Mouse (Mus musculus) midbrain, embryonic 13.5 days (tissue): Measurements from ENCODE around the gene Myom3. TPM values are rescaled to one million over a fixed set of nuclear protein-coding genes. Genes with fewer than 3 reads are reported as not detected.

Experiments
- ATAC-seq: fragments of 200-750 bp; cut with Nextera tagmentation; 2 replicates; pipeline ENCODE4 v1.8.0; 2017; ENCODE audit warnings: mild to moderate bottlenecking, moderate TSS enrichment, moderate library complexity
- H3K27ac ChIP-seq: fragments of 300-500 bp; sonication (generic); 2 replicates; pipeline ENCODE4 v1.5.1; 2015; ENCODE audit warnings: inconsistent platforms, mild to moderate bottlenecking, moderate library complexity
- H3K27me3 ChIP-seq: fragments of 300-500 bp; sonication (generic); 2 replicates; pipeline ENCODE4 v1.6.1; 2015; ENCODE audit warnings: mild to moderate bottlenecking, inconsistent platforms
- H3K36me3 ChIP-seq: fragments of 300-500 bp; sonication (generic); 2 replicates; pipeline ENCODE4 v1.6.1; 2015; ENCODE audit warnings: mild to moderate bottlenecking, inconsistent platforms
- H3K4me1 ChIP-seq: fragments of 300-500 bp; sonication (generic); replicated peaks from 2 replicates; pipeline ENCODE4 v1.6.1; 2015; ENCODE audit warnings: inconsistent platforms
- H3K4me2 ChIP-seq: fragments of 300-500 bp; sonication (generic); replicated peaks from 2 replicates; pipeline ENCODE4 v1.6.1; 2015; ENCODE audit warnings: moderate library complexity, mild to moderate bottlenecking, inconsistent platforms
- H3K4me3 ChIP-seq: fragments of 300-500 bp; sonication (generic); replicated peaks from 2 replicates; pipeline ENCODE4 v1.5.1; 2015; ENCODE audit warnings: mild to moderate bottlenecking, inconsistent platforms
- H3K9ac ChIP-seq: fragments of 300-500 bp; sonication (generic); replicated peaks from 2 replicates; pipeline ENCODE4 v1.6.1; 2015; ENCODE audit warnings: mild to moderate bottlenecking, inconsistent platforms
- H3K9me3 ChIP-seq: fragments of 300-500 bp; sonication (generic); 2 replicates; pipeline ENCODE4 v1.6.1; 2016; ENCODE audit warnings: mild to moderate bottlenecking, inconsistent platforms
- WGBS: fragments of 180-500 bp; shearing (Covaris S2); methylation state at CpG from one replicate; pipeline ENCODE4 v1.1.7; 2015; 5-methylcytosine and 5-hydroxymethylcytosine counted together
- polyA plus RNA-seq: library from polyadenylated mRNA; unstranded; fragments of >200 nt; fragmentation: Nextera tagmentation; extraction: Ambion mirVana; gene quantifications from 2 replicates; pipeline ENCODE4 v1.2.1, GENCODE M21; 2015

The Myom3 gene
- polyA plus RNA-seq, 1 experiment from 2014 or later: 0.15 TPM

DNA sequence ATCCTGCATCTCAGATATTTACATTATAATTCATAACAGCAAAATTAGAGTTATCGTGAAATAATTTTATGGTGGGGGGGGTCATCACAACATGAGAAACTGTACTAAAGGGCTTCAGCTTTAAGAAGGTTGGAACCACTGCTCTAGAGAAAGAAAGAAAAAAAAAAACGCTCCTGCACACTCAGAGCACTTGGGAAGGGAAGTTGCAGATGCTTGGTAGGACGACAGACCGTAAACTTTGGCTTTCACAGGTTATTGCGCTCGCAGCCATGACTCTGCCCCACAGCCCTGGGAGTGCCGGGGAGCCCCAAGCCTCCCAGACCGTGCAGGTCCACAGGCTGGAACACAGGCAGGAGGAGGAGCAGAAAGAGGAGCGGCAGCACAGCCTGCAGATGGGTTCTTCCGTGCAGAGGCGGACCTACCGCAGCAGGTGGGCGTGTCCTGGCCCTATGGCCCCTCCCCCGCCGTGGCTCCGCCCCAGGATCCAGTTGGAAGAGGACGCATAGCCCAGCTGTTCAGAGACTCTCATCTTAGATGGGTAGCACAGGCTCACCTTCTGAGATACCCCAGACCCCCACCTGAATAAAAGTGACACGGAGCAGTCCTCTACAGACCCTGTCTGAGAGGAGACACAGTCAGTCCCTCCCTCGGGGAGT, 2.9 kb downstream of the Myom3 start:
- Histone ChIP-seq H3K4me1 (peaks cover 11% of the 10 kb centered on the region), H3K36me3 (no peaks in the 10 kb centered on the region), H3K4me3 (peak overlapping the region; percentile 26), H3K27me3 (peaks cover 5% of the 10 kb centered on the region; the same call in 1 of the 2 replicates), H3K4me2 (peak overlapping the region; percentile 52), H3K27ac (no peak overlapping the region), H3K9me3 (no peaks in the 10 kb centered on the region), H3K9ac (no peak overlapping the region)
- ATAC-seq: peak; percentile 79
- 9% methylated on average over 19 of the region's 19 CpGs for WGBS

DNA sequence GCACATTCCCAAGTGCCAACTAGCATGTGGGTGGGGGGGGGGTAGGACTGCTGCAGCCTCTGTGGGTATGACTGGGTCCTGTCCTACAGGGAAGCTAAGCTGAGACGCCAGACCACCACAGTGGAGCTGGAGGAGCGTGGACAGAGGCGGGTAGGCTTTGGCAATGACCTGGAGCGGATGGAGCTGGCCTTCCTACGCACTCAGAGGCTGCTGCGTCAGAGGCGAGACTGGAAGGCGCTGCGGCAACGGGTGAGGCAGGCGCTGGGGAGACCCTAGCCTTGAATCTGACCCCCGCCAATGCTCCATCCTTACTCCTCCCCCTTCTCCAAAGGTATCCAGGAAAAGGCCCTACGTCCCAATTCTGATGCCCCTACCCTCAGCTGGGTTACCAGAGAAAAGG, 5.2 kb downstream of the Myom3 start:
- Histone ChIP-seq H3K4me3 (no peak overlapping the region), H3K27me3 (peaks cover 5% of the 10 kb centered on the region; the same call in 1 of the 2 replicates), H3K27ac (no peak overlapping the region), H3K9me3 (no peaks in the 10 kb centered on the region), H3K4me2 (no peak overlapping the region), H3K36me3 (no peaks in the 10 kb centered on the region), H3K9ac (no peak overlapping the region), H3K4me1 (peaks cover 7% of the 10 kb centered on the region)
- no peak for ATAC-seq
- WGBS: 91% methylated on average over 12 of the region's 13 CpGs

DNA sequence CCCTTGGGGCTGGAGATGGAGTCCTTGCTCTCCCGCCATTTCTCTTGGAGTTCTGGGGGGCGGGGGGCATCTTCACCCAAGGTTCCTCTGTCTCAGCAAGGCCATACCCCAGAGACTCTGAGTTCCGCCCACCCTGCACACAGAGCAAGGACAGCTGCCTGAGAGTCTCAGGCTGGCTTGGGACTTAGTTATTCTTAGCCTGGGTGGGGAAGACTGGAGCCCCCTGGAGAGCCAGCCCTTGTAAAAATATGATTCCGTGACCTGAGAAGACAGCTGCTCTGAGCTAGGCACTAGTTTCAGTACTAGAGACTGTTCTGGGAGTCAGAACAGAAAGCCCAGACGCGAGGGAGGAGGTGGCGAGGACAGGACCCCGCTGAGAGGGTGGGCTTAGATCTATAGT, 6.2 kb downstream of the Myom3 start:
- Histone ChIP-seq H3K9ac (no peak overlapping the region), H3K4me3 (no peak overlapping the region), H3K9me3 (no peaks in the 10 kb centered on the region), H3K4me1 (peaks cover 7% of the 10 kb centered on the region), H3K4me2 (no peak overlapping the region), H3K27ac (no peak overlapping the region), H3K27me3 (peaks cover 5% of the 10 kb centered on the region; the same call in 1 of the 2 replicates), H3K36me3 (no peaks in the 10 kb centered on the region)
- 79% methylated on average over 8 of the region's 8 CpGs for WGBS
- ATAC-seq: no peak

DNA sequence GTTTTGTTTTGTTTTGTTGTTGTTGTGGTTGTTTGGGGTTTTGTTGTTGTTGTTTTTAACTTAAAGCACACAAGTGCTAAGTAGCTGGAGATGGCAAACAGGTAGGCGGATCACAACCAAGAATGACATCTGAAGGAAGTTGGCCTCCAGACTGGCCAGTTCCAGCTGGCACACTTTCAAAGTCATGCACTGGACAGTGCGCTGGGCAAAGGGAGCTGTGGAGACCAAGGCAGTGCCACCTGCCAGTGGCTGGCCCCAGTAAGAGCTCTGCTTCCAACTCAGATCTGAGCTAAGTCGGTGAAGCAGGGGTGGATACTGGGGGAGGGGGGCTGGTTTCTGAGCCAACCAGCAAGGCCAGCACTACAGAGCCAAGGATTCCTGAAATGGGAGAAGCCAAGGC, 7.5 kb downstream of the Myom3 start:
- Histone ChIP-seq H3K4me1 (peaks cover 5% of the 10 kb centered on the region), H3K4me2 (no peak overlapping the region), H3K9ac (no peak overlapping the region), H3K9me3 (no peaks in the 10 kb centered on the region), H3K4me3 (no peak overlapping the region), H3K27me3 (no peaks in the 10 kb centered on the region), H3K36me3 (no peaks in the 10 kb centered on the region), H3K27ac (no peak overlapping the region)
- WGBS: 89% methylated on average over 3 of the region's 3 CpGs
- ATAC-seq: no peak

DNA sequence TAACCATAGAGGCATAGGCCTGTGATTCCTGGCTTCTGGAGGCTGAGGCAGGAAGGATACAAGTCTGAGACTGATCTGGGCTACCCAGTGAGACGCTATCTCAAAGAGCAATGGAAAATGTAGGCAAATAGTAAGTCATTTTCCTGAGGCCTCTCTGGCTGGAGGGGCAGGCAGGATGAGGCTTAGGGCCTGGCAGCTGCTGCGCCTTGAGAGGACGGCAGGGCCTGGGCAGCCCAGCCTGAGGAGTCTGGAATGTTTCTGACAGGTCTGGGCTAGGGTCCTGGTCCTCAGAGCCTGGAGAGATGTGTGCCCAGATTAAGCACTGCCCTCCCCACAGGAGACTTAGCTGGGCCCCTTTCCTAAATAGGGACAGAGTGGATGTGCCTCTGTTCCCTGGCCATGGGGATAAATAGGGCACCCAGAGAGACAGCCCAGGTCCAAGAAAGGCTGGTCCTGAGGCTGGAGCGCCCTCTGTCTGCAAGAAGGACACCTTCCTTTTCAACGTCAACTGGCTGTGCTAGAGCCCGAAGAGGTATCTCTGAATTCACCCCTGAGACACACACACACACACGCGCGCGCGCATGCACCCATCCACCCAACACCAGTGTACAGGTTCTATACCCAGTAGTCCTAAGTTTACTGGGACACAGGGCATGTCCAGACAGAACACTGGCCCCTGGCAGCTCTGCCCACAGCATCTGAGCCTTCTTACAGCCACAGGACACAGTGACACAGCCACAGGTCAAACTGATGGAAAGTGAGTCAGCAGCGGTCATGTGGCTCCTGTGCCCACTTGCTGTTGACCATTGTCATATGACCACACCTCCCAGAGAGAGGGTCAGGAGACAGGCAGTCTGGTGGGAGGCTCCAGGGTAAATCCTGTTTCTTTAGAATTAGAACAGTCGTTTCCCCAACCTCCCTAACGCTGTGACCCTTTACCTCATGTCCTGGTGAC, 9.3 kb downstream of the Myom3 start:
- Histone ChIP-seq H3K4me2 (no peak overlapping the region), H3K9me3 (no peaks in the 10 kb centered on the region), H3K36me3 (no peaks in the 10 kb centered on the region), H3K27me3 (no peaks in the 10 kb centered on the region), H3K4me3 (no peak overlapping the region), H3K9ac (no peak overlapping the region), H3K27ac (no peak overlapping the region), H3K4me1 (no peaks in the 10 kb centered on the region)
- WGBS: 64% methylated on average over 14 of the region's 14 CpGs
- no peak for ATAC-seq

DNA sequence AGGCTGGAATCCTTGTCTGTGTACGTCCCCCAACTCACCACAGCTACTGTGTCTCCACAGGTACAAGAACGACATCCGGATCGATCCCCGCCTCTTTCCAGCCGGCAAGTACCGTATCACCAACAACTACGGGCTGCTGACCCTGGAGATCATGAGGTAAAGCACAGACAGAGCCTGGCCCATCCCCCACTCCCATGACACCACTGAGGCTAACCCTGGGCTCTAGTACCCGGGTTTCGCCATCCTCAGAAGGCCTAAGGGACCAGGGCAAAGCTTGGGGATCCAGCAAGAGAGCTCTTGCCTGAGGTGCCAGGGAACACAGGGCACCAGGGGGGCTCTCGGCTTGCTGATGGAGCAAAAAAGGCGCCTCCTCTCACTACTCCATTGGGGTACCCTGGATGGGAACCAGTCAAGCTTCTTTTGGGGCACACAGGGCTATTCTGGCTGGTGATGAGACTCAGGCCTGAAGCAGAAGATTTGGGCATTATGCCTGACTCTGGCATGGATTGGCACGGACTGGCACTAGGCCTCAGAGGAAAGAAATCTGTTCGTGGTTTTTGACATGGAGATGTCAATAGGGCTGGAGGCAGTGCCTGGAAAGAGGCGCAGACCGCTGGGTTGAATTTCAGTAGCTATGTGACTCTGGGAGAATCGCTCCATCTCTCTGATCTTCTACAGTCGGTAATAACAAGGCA, 11.2 kb downstream of the Myom3 start:
- 87% methylated on average over 18 of the region's 18 CpGs for WGBS
- Histone ChIP-seq H3K9me3 (no peaks in the 10 kb centered on the region), H3K9ac (no peak overlapping the region), H3K4me1 (no peaks in the 10 kb centered on the region), H3K27me3 (no peaks in the 10 kb centered on the region), H3K27ac (no peak overlapping the region), H3K4me3 (no peak overlapping the region), H3K36me3 (no peaks in the 10 kb centered on the region), H3K4me2 (no peak overlapping the region)
- ATAC-seq: no peak

DNA sequence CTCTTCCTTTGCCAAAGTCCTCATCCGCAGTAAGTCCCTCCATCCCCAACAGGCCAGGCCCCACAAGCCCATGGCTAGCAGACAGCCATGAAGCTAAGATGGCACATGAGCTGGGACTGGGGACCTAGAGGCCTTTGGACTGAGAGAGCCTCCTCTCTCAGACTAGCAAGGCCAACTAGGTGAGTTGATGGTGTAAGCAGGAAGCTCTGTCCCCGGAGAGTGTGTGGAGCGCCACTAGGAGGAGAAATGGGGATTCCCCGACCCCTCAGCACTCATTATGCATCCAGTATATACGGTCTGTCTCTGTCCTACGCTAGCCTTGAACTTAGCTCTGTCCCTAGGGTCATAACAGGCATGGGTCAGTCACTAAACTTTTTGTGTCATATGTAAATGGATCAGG, 12.1 kb downstream of the Myom3 start:
- no peak overlapping the region for H3K27ac ChIP-seq
- H3K9ac ChIP-seq: no peak overlapping the region
- H3K4me2 ChIP-seq: no peak overlapping the region
- 82% methylated on average over 6 of the region's 6 CpGs for WGBS
- H3K9me3 ChIP-seq: no peaks in the 10 kb centered on the region
- H3K36me3 ChIP-seq: no peaks in the 10 kb centered on the region
- H3K27me3 ChIP-seq: no peaks in the 10 kb centered on the region
- ATAC-seq: no peak
- no peaks in the 10 kb centered on the region for H3K4me1 ChIP-seq
- no peak overlapping the region for H3K4me3 ChIP-seq

DNA sequence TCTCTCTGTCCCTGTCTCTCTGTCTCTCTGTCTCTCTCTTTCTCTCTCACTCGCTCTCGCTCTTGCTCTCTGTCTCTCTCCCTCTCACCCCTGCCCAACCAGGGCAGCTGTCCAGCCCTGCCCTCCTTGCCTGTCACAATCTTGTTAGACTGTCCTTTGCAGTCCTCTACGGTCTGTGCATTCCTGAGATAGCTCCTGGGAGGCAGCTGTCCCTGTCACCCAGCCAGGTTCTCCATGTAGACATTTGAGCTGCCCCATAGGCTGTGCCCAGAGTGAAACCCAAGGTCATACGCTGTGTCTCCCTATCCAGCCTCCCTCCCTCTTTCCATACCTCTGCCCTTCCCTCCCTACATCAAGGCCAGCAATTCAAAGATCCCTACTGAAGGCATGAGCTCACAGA, 13.2 kb downstream of the Myom3 start:
- Histone ChIP-seq H3K4me2 (no peak overlapping the region), H3K4me1 (no peaks in the 10 kb centered on the region), H3K27ac (no peak overlapping the region), H3K9me3 (no peaks in the 10 kb centered on the region), H3K27me3 (no peaks in the 10 kb centered on the region), H3K36me3 (no peaks in the 10 kb centered on the region), H3K9ac (no peak overlapping the region), H3K4me3 (no peak overlapping the region)
- no peak for ATAC-seq
- 64% methylated on average over 4 of the region's 4 CpGs for whole genome bisulfite sequencing

DNA sequence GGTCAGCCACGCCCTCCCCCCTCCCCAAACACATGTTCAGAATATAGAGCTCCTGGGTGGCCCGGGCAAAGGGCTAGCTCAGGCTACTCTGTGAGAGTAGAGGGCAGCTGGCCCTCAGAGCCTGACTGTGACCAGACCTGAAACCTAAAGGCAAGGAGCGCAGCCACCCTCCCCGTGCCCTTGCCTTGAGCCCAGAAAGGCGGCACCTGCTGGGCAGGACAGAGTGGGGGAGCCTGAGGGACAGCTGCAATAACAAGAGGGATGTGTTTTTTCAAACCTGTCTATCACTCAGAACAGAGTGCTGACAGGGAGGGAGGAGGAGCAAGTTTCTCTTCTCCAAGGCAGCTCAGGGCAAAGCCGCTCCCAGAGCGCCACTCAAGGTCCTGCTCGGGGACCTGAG, 15.0 kb downstream of the Myom3 start:
- Histone ChIP-seq H3K9ac (no peak overlapping the region), H3K27me3 (no peaks in the 10 kb centered on the region), H3K36me3 (no peaks in the 10 kb centered on the region), H3K4me1 (no peaks in the 10 kb centered on the region), H3K4me3 (no peak overlapping the region), H3K27ac (no peak overlapping the region), H3K4me2 (no peak overlapping the region), H3K9me3 (no peaks in the 10 kb centered on the region)
- 64% methylated on average over 8 of the region's 8 CpGs for WGBS
- no peak for ATAC-seq

DNA sequence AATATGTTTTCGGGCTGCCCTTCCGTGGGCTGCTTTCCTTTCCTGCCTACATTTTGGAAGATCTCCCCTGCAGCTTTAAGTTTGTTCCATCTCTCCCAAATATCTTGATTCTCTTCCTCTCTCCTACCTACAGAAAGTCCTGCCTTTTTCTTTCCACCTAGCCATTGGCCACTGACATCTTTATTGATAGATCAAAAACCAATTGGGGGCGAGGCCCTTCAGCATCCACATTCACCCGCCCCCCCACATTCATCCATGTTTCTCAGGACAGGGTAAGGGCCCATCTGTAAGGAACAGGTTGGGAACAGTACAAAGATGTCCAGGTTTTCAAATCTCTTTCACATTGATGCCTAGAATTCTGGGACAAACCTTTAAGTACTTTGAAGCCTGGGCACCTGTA, 17.3 kb downstream of the Myom3 start:
- WGBS: 85% methylated on average over 4 of the region's 4 CpGs
- H3K4me2 ChIP-seq: no peak overlapping the region
- no peaks in the 10 kb centered on the region for H3K4me1 ChIP-seq
- no peak overlapping the region for H3K27ac ChIP-seq
- H3K27me3 ChIP-seq: no peaks in the 10 kb centered on the region
- H3K9ac ChIP-seq: no peak overlapping the region
- no peaks in the 10 kb centered on the region for H3K9me3 ChIP-seq
- ATAC-seq: no peak
- H3K36me3 ChIP-seq: no peaks in the 10 kb centered on the region
- no peak overlapping the region for H3K4me3 ChIP-seq

DNA sequence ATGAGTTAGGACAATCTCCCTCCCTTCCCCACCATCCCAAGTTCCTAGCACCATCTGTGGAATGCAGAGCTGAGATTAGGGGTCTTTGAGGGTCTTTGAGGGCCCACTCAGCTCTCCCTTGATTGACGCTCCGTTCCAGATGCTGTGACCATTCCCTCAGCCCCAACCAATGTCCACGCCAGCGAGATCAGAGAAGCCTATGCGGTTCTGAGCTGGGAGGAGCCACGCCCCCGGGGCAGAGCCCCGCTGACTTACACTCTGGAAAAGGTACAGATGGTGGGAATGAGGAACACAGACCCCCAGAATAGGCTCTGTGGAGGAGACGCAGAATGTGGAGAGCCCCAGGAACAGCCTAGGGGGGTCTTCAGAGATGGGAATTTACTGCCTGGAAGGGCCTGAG, 20.1 kb downstream of the Myom3 start:
- Histone ChIP-seq H3K36me3 (no peaks in the 10 kb centered on the region), H3K27me3 (no peaks in the 10 kb centered on the region), H3K4me1 (no peaks in the 10 kb centered on the region), H3K9me3 (no peaks in the 10 kb centered on the region), H3K9ac (no peak overlapping the region), H3K4me2 (no peak overlapping the region), H3K27ac (no peak overlapping the region), H3K4me3 (no peak overlapping the region)
- WGBS: 76% methylated on average over 9 of the region's 9 CpGs
- no peak for ATAC-seq

DNA sequence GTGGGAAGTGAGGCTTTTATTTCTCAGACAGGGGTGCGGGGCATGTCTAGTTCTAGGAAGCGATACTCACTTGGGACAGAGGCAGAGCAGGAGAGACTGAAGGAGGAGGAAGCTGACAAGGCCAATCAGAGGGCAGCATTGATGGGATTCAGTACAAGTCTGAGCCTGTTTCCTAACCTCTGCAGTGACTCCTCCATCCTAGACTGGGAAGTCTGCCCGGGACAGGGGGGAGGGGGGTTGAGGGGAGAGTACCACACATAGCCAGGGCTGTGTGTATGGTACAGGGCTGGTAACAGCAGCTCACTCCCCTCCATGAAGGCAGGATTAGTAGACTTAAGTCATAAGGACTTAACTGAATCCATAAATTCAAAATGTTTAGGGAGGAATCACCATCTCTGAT, 20.7 kb downstream of the Myom3 start:
- no peak overlapping the region for H3K4me3 ChIP-seq
- no peak overlapping the region for H3K27ac ChIP-seq
- H3K9ac ChIP-seq: no peak overlapping the region
- H3K36me3 ChIP-seq: no peaks in the 10 kb centered on the region
- ATAC-seq: no peak
- H3K27me3 ChIP-seq: no peaks in the 10 kb centered on the region
- no peaks in the 10 kb centered on the region for H3K9me3 ChIP-seq
- no peaks in the 10 kb centered on the region for H3K4me1 ChIP-seq
- H3K4me2 ChIP-seq: no peak overlapping the region
- WGBS: 80% methylated on average over 3 of the region's 3 CpGs
